Mouse (Mus musculus): Measurements from ENCODE around the gene Slc25a13. TPM values are rescaled to one million over a fixed set of nuclear protein-coding genes. Genes with fewer than 3 reads are reported as not detected.

The Slc25a13 gene
- polyA plus RNA-seq, 1 experiment from 2014 or later = 55.2 TPM

DNA sequence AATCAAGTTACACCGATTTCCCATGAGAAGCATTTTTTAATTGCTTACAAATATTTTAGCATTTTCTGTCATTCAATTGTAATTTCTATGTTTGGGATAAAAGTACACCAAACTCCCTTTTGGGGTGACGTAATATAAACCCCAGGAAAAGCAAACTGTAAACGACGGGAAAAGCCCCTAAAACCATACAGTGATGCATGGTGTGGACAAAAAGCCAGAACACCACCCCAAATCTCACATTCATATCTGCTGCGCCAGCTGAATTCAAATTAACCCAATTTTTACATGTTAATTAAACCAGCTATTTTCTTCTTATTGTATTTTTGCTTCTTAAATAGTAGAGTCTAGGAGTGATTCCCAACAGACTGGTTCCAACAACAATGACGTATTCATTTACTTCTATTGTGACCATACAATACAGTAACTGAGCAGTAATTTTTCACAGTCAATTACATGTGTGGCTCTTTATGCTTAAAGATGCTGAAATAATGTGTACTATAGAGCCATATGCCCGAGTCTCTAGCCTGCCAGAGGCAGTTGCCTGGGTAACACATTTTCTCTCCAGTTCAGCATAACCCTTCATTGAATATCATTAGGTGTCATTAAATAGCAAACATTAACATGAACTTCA is 53.9 kb downstream of the Slc25a13 start:
- Histone ChIP-seq H3K27me3 (ENCODE audit: insufficient read depth, low read length) (no peaks in the 10 kb centered on the region), H3K4me3 (replicated peaks; ENCODE audit: low read depth, low read length) (no peak overlapping the region), H3K4me1 (replicated peaks; ENCODE audit: insufficient read depth, low read length) (no peaks in the 10 kb centered on the region), H3K9me3 (replicated peaks; ENCODE audit: low read length) (no peaks in the 10 kb centered on the region), H3K36me3 (ENCODE audit: insufficient read depth, low read length) (no peaks in the 10 kb centered on the region), H3K4me2 (ENCODE audit: low read length) (no peak overlapping the region), H3K27ac (no peak overlapping the region), H3K9ac (ENCODE audit: low read depth, low read length) (no peak overlapping the region)
- no peak for TF ChIP-seq CTCF (IDR thresholded peaks at IDR 0.05; ENCODE audit: low read depth)
- no peak for DNase-seq (ENCODE audit: low spot score)
- ATAC-seq (replicated peaks; ENCODE audit: low FRiP score, low read depth) = no peak
- 85% methylated on average over 7 of the region's 7 CpGs for whole genome bisulfite sequencing

DNA sequence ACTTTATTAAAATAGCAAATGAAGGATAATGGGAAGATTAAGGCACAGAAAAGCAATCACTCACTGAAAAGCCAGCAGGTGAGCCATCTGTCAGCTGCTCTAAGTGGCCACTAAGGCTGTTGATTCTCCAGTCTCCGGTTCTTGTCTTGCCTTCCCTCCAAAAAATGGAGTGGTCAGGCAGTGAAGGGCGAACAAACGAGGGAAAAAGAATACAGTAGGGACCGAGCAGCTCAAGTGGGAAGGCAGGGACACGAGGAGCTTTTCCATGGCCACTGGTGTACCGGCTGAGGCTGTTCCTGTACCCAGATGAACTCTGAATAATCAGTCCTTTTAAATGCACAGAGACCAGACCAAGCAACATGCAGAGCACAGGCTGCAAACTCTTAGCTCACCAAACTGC is 54.8 kb downstream of the Slc25a13 start:
- Histone ChIP-seq H3K36me3 (ENCODE audit: insufficient read depth, low read length) (no peaks in the 10 kb centered on the region), H3K4me2 (ENCODE audit: low read length) (no peak overlapping the region), H3K4me3 (replicated peaks; ENCODE audit: low read depth, low read length) (no peak overlapping the region), H3K4me1 (replicated peaks; ENCODE audit: insufficient read depth, low read length) (no peaks in the 10 kb centered on the region), H3K9me3 (replicated peaks; ENCODE audit: low read length) (no peaks in the 10 kb centered on the region), H3K27me3 (ENCODE audit: insufficient read depth, low read length) (no peaks in the 10 kb centered on the region), H3K9ac (ENCODE audit: low read depth, low read length) (no peak overlapping the region), H3K27ac (no peak overlapping the region)
- DNase-seq (ENCODE audit: low spot score) (no peak), ATAC-seq (replicated peaks; ENCODE audit: low FRiP score, low read depth) (no peak)
- 70% methylated on average over 6 of the region's 6 CpGs for WGBS
- no peak for TF ChIP-seq CTCF (IDR thresholded peaks at IDR 0.05; ENCODE audit: low read depth)

DNA sequence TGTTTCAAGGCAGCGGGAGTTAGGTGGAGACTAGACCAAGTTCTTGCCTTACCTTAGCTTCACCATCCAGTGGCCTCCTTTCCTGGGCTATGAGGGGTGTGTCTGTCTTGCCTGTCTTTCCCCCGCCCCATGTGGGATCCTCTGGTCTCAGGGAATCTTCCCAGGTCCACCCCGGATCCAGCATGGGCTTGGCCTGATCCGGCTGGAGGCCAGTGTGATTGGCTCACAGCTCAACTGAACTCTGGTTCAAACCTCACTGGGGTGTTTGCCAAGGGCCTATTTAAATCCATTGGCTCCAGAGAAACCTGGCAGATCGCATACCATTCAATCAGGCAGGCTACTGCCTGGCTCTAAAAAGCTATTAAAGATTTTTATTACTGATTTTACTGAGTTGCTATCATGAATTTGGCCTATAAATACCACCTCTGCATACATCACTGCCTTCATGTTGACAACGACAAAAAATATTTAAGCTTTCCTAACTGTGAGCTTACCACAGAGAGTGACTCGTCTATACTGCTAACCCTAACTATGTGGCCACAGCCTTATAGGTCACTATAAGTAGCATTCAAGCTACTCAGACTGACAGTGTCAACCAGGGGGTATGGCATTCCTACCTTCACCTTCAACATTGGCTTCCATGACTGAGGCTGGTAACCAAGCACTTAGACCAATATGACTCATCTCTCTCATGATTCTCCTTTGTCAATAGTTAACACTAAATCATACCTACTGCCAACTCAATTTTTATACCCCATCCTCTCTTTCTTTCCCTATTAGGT is 56.1 kb downstream of the Slc25a13 start:
- H3K9me3 ChIP-seq (replicated peaks; ENCODE audit: low read length) = no peaks in the 10 kb centered on the region
- no peak for TF ChIP-seq CTCF (IDR thresholded peaks at IDR 0.05; ENCODE audit: low read depth)
- H3K4me1 ChIP-seq (replicated peaks; ENCODE audit: insufficient read depth, low read length) = no peaks in the 10 kb centered on the region
- H3K27ac ChIP-seq = no peak overlapping the region
- no peaks in the 10 kb centered on the region for H3K36me3 ChIP-seq (ENCODE audit: insufficient read depth, low read length)
- no peaks in the 10 kb centered on the region for H3K27me3 ChIP-seq (ENCODE audit: insufficient read depth, low read length)
- H3K4me2 ChIP-seq (ENCODE audit: low read length) = no peak overlapping the region
- H3K4me3 ChIP-seq (replicated peaks; ENCODE audit: low read depth, low read length) = no peak overlapping the region
- ATAC-seq (replicated peaks; ENCODE audit: low FRiP score, low read depth) (no peak), DNase-seq (ENCODE audit: low spot score) (no peak)
- H3K9ac ChIP-seq (ENCODE audit: low read depth, low read length) = no peak overlapping the region
- WGBS = 77% methylated on average over 7 of the region's 7 CpGs

DNA sequence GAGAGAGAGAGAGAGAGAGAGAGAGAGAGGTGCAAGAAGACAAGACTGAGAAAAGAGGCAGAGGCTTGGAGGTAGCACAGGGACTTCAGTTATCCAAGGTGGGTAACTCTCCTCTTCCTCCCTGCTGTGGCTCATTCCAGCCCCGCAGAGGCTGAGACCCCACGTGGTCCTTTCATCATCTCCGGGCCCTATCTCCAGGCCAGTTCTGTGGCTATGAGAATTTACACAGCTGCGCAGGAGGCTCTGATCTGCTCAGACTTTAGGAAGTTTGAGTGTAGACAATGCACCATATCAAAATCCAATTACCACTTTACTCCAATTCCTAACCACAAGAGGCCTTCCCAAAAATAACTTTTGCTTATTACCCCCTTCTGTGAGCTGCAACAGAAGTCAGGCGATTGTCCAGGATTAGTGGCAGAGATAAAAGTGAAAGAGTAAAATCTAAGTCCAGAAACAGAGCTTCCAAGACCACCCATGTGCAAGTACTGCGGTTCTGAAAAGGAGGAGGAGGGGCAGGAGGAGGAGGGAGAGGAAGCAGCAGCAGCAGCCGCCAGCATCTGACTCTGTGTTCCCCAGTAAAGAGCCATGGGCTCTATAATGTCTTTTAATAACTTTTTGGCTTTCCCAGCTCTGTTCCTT is 57.6 kb downstream of the Slc25a13 start:
- Histone ChIP-seq H3K36me3 (ENCODE audit: insufficient read depth, low read length) (no peaks in the 10 kb centered on the region), H3K4me3 (replicated peaks; ENCODE audit: low read depth, low read length) (no peak overlapping the region), H3K9ac (ENCODE audit: low read depth, low read length) (no peak overlapping the region), H3K9me3 (replicated peaks; ENCODE audit: low read length) (no peaks in the 10 kb centered on the region), H3K27ac (no peak overlapping the region), H3K4me2 (ENCODE audit: low read length) (no peak overlapping the region), H3K27me3 (ENCODE audit: insufficient read depth, low read length) (no peaks in the 10 kb centered on the region), H3K4me1 (replicated peaks; ENCODE audit: insufficient read depth, low read length) (no peaks in the 10 kb centered on the region)
- no peak for TF ChIP-seq CTCF (IDR thresholded peaks at IDR 0.05; ENCODE audit: low read depth)
- ATAC-seq (replicated peaks; ENCODE audit: low FRiP score, low read depth) (no peak; the same call in 1 of the 2 replicates), DNase-seq (ENCODE audit: low spot score) (peak; percentile 72)
- 44% methylated on average over 7 of the region's 7 CpGs for WGBS

DNA sequence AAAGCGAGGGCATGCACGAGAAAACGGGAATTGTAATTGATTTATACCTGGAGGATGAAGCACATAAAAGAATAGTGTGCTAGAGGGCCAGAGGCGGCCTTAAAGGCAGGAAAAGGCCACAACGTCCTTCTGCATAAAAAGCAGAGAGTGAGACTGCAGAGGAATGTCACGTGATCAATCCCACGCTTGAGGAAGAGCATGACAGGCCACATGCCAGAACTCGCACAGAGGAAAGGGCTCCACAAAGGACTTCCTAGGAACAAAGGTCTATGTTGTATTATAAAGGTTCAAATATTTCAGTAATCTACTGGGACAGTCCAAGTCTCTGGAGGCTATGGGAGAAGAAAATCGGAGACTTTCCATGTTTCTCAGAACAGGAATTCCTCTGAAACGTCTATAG is 63.5 kb downstream of the Slc25a13 start:
- 35% methylated on average over 10 of the region's 10 CpGs for WGBS
- TF ChIP-seq CTCF (IDR thresholded peaks at IDR 0.05; ENCODE audit: low read depth) = no peak

DNA sequence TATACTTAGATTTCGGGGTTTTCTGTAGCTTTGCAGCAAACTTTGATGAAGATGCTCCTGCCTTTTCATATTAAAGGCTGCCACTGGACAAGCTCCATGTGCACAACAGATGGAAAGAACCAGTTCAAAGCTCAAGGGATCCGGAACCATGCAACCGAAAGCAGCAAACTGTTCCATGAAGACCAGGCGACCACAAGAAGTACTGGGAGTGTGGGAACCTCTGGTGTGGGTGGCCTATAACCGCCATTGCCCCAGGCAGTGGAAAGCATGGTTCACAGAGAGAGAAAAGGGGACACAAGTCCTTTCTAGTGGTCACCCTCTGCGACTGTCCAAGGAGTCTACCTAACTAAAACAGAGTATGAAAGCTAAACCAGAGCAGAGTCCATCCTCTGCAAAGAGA is 66.2 kb downstream of the Slc25a13 start:
- no peak overlapping the region for H3K9ac ChIP-seq (ENCODE audit: low read depth, low read length)
- H3K9me3 ChIP-seq (replicated peaks; ENCODE audit: low read length) = no peaks in the 10 kb centered on the region
- DNase-seq (ENCODE audit: low spot score) = no peak
- no peak for ATAC-seq (replicated peaks; ENCODE audit: low FRiP score, low read depth)
- H3K27ac ChIP-seq = no peak overlapping the region
- H3K27me3 ChIP-seq (ENCODE audit: insufficient read depth, low read length) = no peaks in the 10 kb centered on the region
- peaks cover 2% of the 10 kb centered on the region; the same call in 1 of the 2 replicates for H3K36me3 ChIP-seq (ENCODE audit: insufficient read depth, low read length)
- no peak overlapping the region for H3K4me2 ChIP-seq (ENCODE audit: low read length)
- no peak for TF ChIP-seq CTCF (IDR thresholded peaks at IDR 0.05; ENCODE audit: low read depth)
- H3K4me1 ChIP-seq (replicated peaks; ENCODE audit: insufficient read depth, low read length) = peaks cover 8% of the 10 kb centered on the region; the same call in 1 of the 2 replicates
- no peak overlapping the region for H3K4me3 ChIP-seq (replicated peaks; ENCODE audit: low read depth, low read length)
- WGBS = 94% methylated on average over 6 of the region's 6 CpGs

More for the DNA sequence above, 63.5 kb downstream of the Slc25a13 start:
- no peak overlapping the region; the same call in 1 of the 2 replicates for H3K4me2 ChIP-seq (ENCODE audit: low read length)
- H3K27me3 ChIP-seq (ENCODE audit: insufficient read depth, low read length) = no peaks in the 10 kb centered on the region
- peaks cover 8% of the 10 kb centered on the region; the same call in 1 of the 2 replicates for H3K4me1 ChIP-seq (replicated peaks; ENCODE audit: insufficient read depth, low read length)
- peak; percentile 67 for DNase-seq (ENCODE audit: low spot score)
- H3K9ac ChIP-seq (ENCODE audit: low read depth, low read length) = no peak overlapping the region
- H3K36me3 ChIP-seq (ENCODE audit: insufficient read depth, low read length) = 0 out of 2 replicates have a peak, but pooled peaks cover 2% of the 10 kb centered on the region
- ATAC-seq (replicated peaks; ENCODE audit: low FRiP score, low read depth) = peak; percentile 56; the same call in 1 of the 2 replicates
- H3K27ac ChIP-seq = no peak overlapping the region
- no peaks in the 10 kb centered on the region for H3K9me3 ChIP-seq (replicated peaks; ENCODE audit: low read length)
- no peak overlapping the region for H3K4me3 ChIP-seq (replicated peaks; ENCODE audit: low read depth, low read length)
